Mouse (Mus musculus) lung, postnatal 25 days (tissue): ENCODE data around the gene Wnk1.

ENCODE experiments used
- DNase-seq: peaks from one replicate; pipeline ENCODE4 v3.0.0; 2022; ENCODE audit warnings: low spot score

The Wnk1 gene

GRCm38 (mm10) chr6:119903081-119903789 lies 135.2 kb downstream of the Wnk1 start:
- no peak for DNase-seq

DNA sequence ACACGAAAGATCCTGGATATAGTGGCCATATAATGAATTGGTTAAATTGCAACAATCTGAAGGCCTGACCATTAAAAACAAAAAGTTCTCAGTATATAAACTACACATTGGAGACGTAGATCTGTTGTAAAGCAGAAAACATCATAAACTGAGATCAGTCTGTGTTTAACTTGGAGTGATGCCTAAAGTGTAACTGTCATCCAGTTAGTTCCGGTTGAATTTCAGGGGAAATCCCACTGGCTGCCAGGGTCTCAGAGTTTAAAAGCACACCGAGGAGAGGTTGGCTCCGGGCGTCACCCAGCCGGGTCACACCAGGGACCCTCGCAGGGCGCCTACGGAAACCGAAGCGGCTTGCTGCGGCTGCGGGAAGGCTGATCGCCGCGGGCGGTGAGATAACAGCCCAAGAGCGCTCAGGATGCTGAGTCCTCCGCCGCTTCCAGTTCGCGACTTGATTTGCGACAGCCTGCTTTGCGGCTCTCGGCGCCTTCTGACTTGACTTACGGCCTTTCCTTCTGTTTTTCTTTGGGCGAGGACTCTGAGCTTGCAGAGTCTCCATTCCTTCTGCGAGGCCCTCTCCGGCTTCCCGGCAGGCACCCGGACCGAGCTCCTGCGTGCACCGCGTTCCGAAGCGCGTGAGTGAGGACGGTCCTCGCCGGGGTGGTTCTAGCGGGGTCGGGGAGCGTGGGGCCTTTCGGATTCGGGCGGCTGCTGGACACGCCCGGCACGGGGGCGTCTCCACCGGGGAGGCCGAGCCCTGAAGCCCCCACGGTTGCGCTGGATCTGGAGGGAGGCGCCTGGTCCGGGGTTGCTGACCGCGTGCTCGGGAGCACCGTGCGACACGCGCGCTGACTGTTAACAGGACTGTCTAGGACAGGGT lies 136.0 kb downstream of the Wnk1 start, which contains the start of gene Rad52:
Gene Rad52 (plus strand): TSS at position 495 of the 877 bp plus-strand sequence.
- peak; percentile 89 for DNase-seq

GRCm38 (mm10) chr6:119892711-119893110 lies 145.8 kb downstream of the Wnk1 start:
- no peak for DNase-seq

DNA sequence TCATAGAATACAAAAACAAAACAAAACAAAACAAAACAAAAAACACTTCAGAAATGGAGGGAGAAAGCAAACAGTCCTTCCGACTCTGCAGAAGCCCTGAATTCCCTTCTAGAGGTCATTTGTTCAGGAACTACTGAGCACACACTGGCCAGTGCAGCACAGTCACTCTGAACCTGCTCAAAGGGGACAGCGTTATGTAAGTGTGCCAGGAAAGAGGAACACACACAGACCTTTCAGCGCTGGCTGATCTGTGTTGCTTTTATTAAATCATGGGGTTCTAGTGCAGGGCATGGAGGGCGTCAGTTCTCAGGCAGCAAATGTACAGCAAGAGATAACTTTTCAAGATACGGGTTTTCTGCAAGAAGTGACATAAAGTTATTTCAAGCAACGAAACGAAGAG lies 155.3 kb downstream of the Wnk1 start:
- DNase-seq, result no peak
